Mouse (Mus musculus) embryonic fibroblast, embryonic 13.5 days (primary cell): Measurements from ENCODE around the gene Supt6. TPM values are rescaled to one million over a fixed set of nuclear protein-coding genes. Genes with fewer than 3 reads are reported as not detected.

ENCODE experiments used
- H3K27ac ChIP-seq: 2 replicates; pipeline ENCODE4 v1.5.1; 2012; ENCODE audit warnings: low read length, control low read depth, inconsistent platforms; ENCODE audit not compliant: insufficient read depth
- H3K4me1 ChIP-seq: 2 replicates; pipeline ENCODE4 v1.6.1; 2011; ENCODE audit warnings: low read length; ENCODE audit not compliant: control insufficient read depth, insufficient read depth
- H3K4me3 ChIP-seq: 2 replicates; pipeline ENCODE4 v1.5.1; 2011; ENCODE audit warnings: mild to moderate bottlenecking, control low read depth, low read length; ENCODE audit not compliant: insufficient read depth
- CTCF ChIP-seq: IDR thresholded peaks from 2 replicates; pipeline ENCODE4 v1.5.1; 2011; ENCODE audit warnings: mild to moderate bottlenecking, control low read depth, low read length, moderate library complexity, borderline replicate concordance; ENCODE audit not compliant: insufficient read depth
- POLR2A ChIP-seq: IDR thresholded peaks from 2 replicates; pipeline ENCODE4 v1.6.1; 2011; ENCODE audit warnings: low read depth, mild to moderate bottlenecking, control low read depth, low read length, moderate library complexity
- polyA plus RNA-seq: library from polyadenylated mRNA; stranded (reverse); fragments of >200 nt; gene quantifications from 2 replicates; pipeline ENCODE4 v1.2.4, GENCODE M21; 2011; ENCODE audit warnings: low read depth; ENCODE audit not compliant: missing spikeins, insufficient read length

Gene Supt6
- polyA plus RNA-seq, 1 experiment, result 56.1 TPM

- peak overlapping the region; percentile 92 for H3K4me3 ChIP-seq
- TF ChIP-seq CTCF (peak; percentile 54; the same call in 1 of the 2 replicates), POLR2A (no peak)
- H3K4me1 ChIP-seq, result peaks cover 2% of the 10 kb centered on the region
- no peak overlapping the region for H3K27ac ChIP-seq
These were observed 16.8 kb upstream of the Supt6 start for GRCm38 (mm10) chr11:78262550-78262949.

- Histone ChIP-seq H3K4me3 (peak within 1 kb of the TSS; percentile 92), H3K27ac (peak within 1 kb of the TSS; percentile 12; the same call in 1 of the 2 replicates)
- no peak for TF ChIP-seq CTCF
- TF ChIP-seq POLR2A, result peak; percentile 75
These were observed 15.9 kb upstream of the Supt6 start, which contains the start of gene 2610507B11Rik for GRCm38 (mm10) chr11:78261380-78262352. TSS of gene 2610507B11Rik (plus strand) at chr11:78261752.

DNA sequence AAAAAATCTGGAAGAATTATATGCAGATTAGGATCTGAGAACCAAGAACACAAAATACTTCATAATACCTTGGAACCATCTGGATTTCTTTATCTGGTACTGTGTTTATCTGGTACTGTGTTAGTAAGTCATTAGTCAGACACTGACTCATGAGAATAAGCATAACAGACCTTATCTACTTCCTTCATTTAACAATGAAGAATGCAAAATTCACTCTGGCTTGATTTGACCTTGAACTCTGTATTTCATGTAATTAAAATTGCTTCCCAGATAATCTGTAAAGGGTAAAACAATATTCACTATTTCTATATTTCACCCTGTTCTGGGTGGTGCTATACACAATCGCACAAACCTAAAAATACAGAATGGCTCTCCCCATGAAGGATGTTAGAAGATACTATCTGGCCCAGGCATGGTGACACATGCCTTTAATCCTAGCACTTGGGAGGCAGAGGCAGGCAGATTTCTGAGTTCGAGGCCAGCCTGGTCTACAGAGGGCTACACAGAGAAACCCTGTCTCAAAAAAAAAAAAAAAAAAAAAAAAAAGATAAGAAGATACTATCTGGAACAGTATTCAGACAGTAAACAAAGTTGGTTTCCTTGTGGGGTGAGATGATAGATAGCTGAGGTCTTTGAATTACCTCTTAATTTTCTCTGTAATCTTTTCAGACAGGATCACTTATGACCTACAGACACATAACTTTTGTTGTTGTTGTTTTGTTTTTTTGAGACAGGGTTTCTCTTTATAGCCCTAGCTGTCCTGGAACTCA, 14.9 kb upstream of the Supt6 start:
- Histone ChIP-seq H3K4me1 (peaks cover 2% of the 10 kb centered on the region), H3K27ac (no peak overlapping the region), H3K4me3 (no peak overlapping the region)
- no peak for TF ChIP-seq POLR2A
- TF ChIP-seq CTCF, result no peak

More at GRCm38 (mm10) chr11:78261380-78262352, 15.9 kb upstream of the Supt6 start, which contains the start of gene 2610507B11Rik:
- peaks cover 2% of the 10 kb centered on the region for H3K4me1 ChIP-seq

DNA sequence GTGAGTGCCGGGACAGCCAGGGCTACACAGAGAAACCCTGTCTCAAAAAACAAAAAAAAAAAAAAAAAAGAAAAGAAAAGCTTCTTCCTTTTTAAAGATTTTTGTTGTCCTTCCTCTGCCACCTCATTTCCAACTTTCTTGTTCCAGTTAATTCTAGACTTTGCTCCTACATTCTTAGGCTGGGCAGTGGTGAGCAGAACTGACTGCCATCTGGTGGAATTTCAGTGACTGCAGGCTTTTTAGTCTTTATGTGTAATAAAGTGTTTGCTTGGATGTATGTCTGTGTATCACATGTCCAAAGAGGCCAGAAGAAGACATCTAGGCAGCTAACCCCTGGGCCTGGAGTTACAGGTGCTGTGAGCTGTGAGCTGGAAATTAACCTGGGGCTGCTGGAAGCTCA, 10.8 kb upstream of the Supt6 start:
- Histone ChIP-seq H3K4me3 (no peak overlapping the region), H3K27ac (no peak overlapping the region), H3K4me1 (no peaks in the 10 kb centered on the region; the same call in 1 of the 2 replicates)
- TF ChIP-seq CTCF (no peak), POLR2A (no peak)

- H3K4me1 ChIP-seq, result peaks cover 2% of the 10 kb centered on the region; the same call in 1 of the 2 replicates
- TF ChIP-seq POLR2A (no peak), CTCF (no peak)
- no peak overlapping the region for H3K27ac ChIP-seq
- H3K4me3 ChIP-seq, result no peak overlapping the region; the same call in 1 of the 2 replicates
These were observed 1.9 kb upstream of the Supt6 start for GRCm38 (mm10) chr11:78247727-78248140.

- H3K27ac ChIP-seq, result no peak overlapping the region
- TF ChIP-seq POLR2A, result no peak
- TF ChIP-seq CTCF, result no peak
- peaks cover 2% of the 10 kb centered on the region; the same call in 1 of the 2 replicates for H3K4me1 ChIP-seq
- H3K4me3 ChIP-seq, result peak overlapping the region; percentile 78
These were observed 1.2 kb upstream of the Supt6 start for GRCm38 (mm10) chr11:78247012-78247348.

- H3K27ac ChIP-seq, result no peak overlapping the region
- TF ChIP-seq CTCF, result no peak
- H3K4me3 ChIP-seq, result peak overlapping the region; percentile 78
- H3K4me1 ChIP-seq, result peaks cover 2% of the 10 kb centered on the region; the same call in 1 of the 2 replicates
These were observed 678 bp upstream of the Supt6 start for GRCm38 (mm10) chr11:78246318-78247011.

GRCm38 (mm10) chr11:78245261-78245626, 543 bp downstream of the Supt6 start:
- H3K27ac ChIP-seq, result peak overlapping the region; percentile 96; the same call in 1 of the 2 replicates
- peaks cover 2% of the 10 kb centered on the region; the same call in 1 of the 2 replicates for H3K4me1 ChIP-seq
- peak overlapping the region; percentile 78 for H3K4me3 ChIP-seq
- TF ChIP-seq CTCF, result no peak
- TF ChIP-seq POLR2A, result no peak
